Mouse (Mus musculus) Patski (cell line): ENCODE measurements at regions not wholly inside any gene's neighbourhood (a gene's known extent, or its start where the extent isn't known, plus 50 kb on each side); places are given as distances from the start of the nearest gene placed in this dataset.

Experiments used
- ATAC-seq: fragments of 100-300 bp; one replicate; pipeline ENCODE4 v1.8.0; 2021
- CTCF ChIA-PET: fragments of 350-600 bp; sonication (Branson Sonifier 250); formaldehyde crosslinking; loops from one replicate; lab custom pipeline; 2022; ENCODE audit warnings: inconsistent platforms; lab: Charles Lee
- POLR2A ChIA-PET: fragments of 350-600 bp; sonication (Branson Sonifier 250); formaldehyde crosslinking; loops from one replicate; lab custom pipeline; 2022; ENCODE audit warnings: antibody characterized with exemption, inconsistent platforms; lab: Charles Lee
- DNase-seq: peaks from one replicate; pipeline ENCODE4 v3.0.0-alpha.2; 2011; ENCODE audit warnings: low read depth, low spot score
- H3K27me3 ChIP-seq: fragments of 371-371 bp; one replicate; pipeline ENCODE4 v1.5.1; 2021
- CTCF ChIP-seq: fragments of 100-300 bp; IDR thresholded peaks from one replicate; pipeline ENCODE4 v1.5.1; 2021
- in situ Hi-C: fragments of 300-500 bp; cut with MboI; formaldehyde crosslinking; loops from 3 replicates; pipeline ENCODE4 v1.11.1; 2018; ENCODE audit warnings: low pct_unique_long_range_greater_than_20kb, mixed read lengths

- DNase-seq: no peak
- POLR2A ChIA-PET: no interaction called here
- no peak for ATAC-seq
- no peak for TF ChIP-seq CTCF
- CTCF ChIA-PET: interaction anchor here (0.8 kb wide), 1 partner anchor 22 kb away, joined by 3 read pairs; no protein-coding TSS in a partner anchor
- no peaks in the 10 kb centered on the region for H3K27me3 ChIP-seq
- in situ Hi-C loops: no loop called here
These were observed 161.6 kb downstream of the Cd24a start for GRCm38 (mm10) chr10:43739718-43740117.

GRCm38 (mm10) chr10:43740204-43740865, 161.2 kb downstream of the Qrsl1 start:
- DNase-seq (no peak), ATAC-seq (no peak)
- ChIA-PET CTCF (no interaction called here), POLR2A (no interaction called here)
- no peak for TF ChIP-seq CTCF
- no peaks in the 10 kb centered on the region for H3K27me3 ChIP-seq
- in situ Hi-C loops: no loop called here

- TF ChIP-seq CTCF: no peak
- POLR2A ChIA-PET: no interaction called here
- ATAC-seq (no peak), DNase-seq (no peak)
- CTCF ChIA-PET: interaction anchor here (1.5 kb wide), 1 partner anchor 85 kb away, joined by 3 read pairs; no protein-coding TSS in a partner anchor
- no peaks in the 10 kb centered on the region for H3K27me3 ChIP-seq
- in situ Hi-C loops: no loop called here
These were observed 160.0 kb downstream of the Qrsl1 start for GRCm38 (mm10) chr10:43741361-43742084.

GRCm38 (mm10) chr10:43742085-43743054, 159.2 kb downstream of the Qrsl1 start:
- ATAC-seq (no peak), DNase-seq (no peak)
- POLR2A ChIA-PET: interaction anchor here (0.7 kb wide), 1 partner anchor 162 kb away, joined by 3 read pairs; no protein-coding TSS in a partner anchor
- no peak for TF ChIP-seq CTCF
- no peaks in the 10 kb centered on the region for H3K27me3 ChIP-seq
- in situ Hi-C loops: no loop called here
- CTCF ChIA-PET: interaction anchor here (1.5 kb wide), 1 partner anchor 84 kb away, joined by 3 read pairs; no protein-coding TSS in a partner anchor

GRCm38 (mm10) chr10:43743188-43744120, 158.1 kb downstream of the Qrsl1 start:
- DNase-seq (no peak), ATAC-seq (no peak)
- ChIA-PET CTCF (no interaction called here), POLR2A (interaction anchor here (0.6 to 0.7 kb wide), 2 partner anchors 20 to 163 kb away, joined by 3 read pairs; no protein-coding TSS in a partner anchor)
- no peaks in the 10 kb centered on the region for H3K27me3 ChIP-seq
- in situ Hi-C loops: no loop called here
- no peak for TF ChIP-seq CTCF

GRCm38 (mm10) chr10:43745931-43746630, 155.5 kb downstream of the Qrsl1 start:
- ChIA-PET CTCF (interaction anchor here (1.4 kb wide), 1 partner anchor 18 kb away, joined by 3 read pairs; no protein-coding TSS in a partner anchor), POLR2A (interaction anchor here (0.7 kb wide), 1 partner anchor 139 kb away, joined by 3 read pairs; no protein-coding TSS in a partner anchor)
- no peak for TF ChIP-seq CTCF
- ATAC-seq (no peak), DNase-seq (no peak)
- in situ Hi-C loops: no loop called here
- H3K27me3 ChIP-seq: no peaks in the 10 kb centered on the region

- in situ Hi-C loops: no loop called here
- no peak for TF ChIP-seq CTCF
- POLR2A ChIA-PET: interaction anchor here (0.6 to 0.7 kb wide), 2 partner anchors 140 to 162 kb away, joined by 3 read pairs; no protein-coding TSS in a partner anchor
These were observed 154.9 kb downstream of the Qrsl1 start for GRCm38 (mm10) chr10:43746631-43747001.

GRCm38 (mm10) chr10:43747541-43747940, 154.0 kb downstream of the Qrsl1 start:
- CTCF ChIA-PET: no interaction called here
- POLR2A ChIA-PET: no interaction called here
- in situ Hi-C loops: no loop called here
- no peaks in the 10 kb centered on the region for H3K27me3 ChIP-seq
- ATAC-seq (no peak), DNase-seq (no peak)
- no peak for TF ChIP-seq CTCF

More at GRCm38 (mm10) chr10:43746631-43747001, 154.9 kb downstream of the Qrsl1 start:
- no peak for ATAC-seq
- H3K27me3 ChIP-seq: no peaks in the 10 kb centered on the region
- CTCF ChIA-PET: interaction anchor here (1.4 kb wide), 1 partner anchor 19 kb away, joined by 3 read pairs; no protein-coding TSS in a partner anchor
- DNase-seq: no peak

GRCm38 (mm10) chr10:43748300-43748699, 153.2 kb downstream of the Qrsl1 start:
- no peak for DNase-seq
- ChIA-PET POLR2A (no interaction called here), CTCF (interaction anchor here (2.1 kb wide), 1 partner anchor 171 kb away, joined by 5 read pairs; no protein-coding TSS in a partner anchor)
- in situ Hi-C loops: no loop called here
- ATAC-seq: no peak
- no peak for TF ChIP-seq CTCF
- no peaks in the 10 kb centered on the region for H3K27me3 ChIP-seq
